Mouse (Mus musculus): Measurements from ENCODE around the gene Fam129a. TPM values are rescaled to one million over a fixed set of nuclear protein-coding genes. Genes with fewer than 3 reads are reported as not detected.

Gene Fam129a
- polyA plus RNA-seq, 1 experiment from 2014 or later, result 11.1 TPM

GRCm38 (mm10) chr1:151564377-151564776, 6.6 kb upstream of the Fam129a start:
- Histone ChIP-seq H3K4me1 (no peaks in the 10 kb centered on the region), H3K36me3 (no peaks in the 10 kb centered on the region), H3K27me3 (peaks cover 2% of the 10 kb centered on the region; the same call in 1 of the 2 replicates), H3K4me2 (replicated peaks) (no peak overlapping the region), H3K9me3 (no peaks in the 10 kb centered on the region), H3K27ac (no peak overlapping the region), H3K9ac (no peak overlapping the region), H3K4me3 (no peak overlapping the region)
- ATAC-seq (ENCODE audit: low FRiP score, low read depth), result peak; percentile 87
- WGBS, result 15% methylated on average over 12 of the region's 12 CpGs

- no peak for ATAC-seq (ENCODE audit: low FRiP score, low read depth)
- 72% methylated on average over 7 of the region's 7 CpGs for WGBS
Observed at GRCm38 (mm10) chr1:151568682-151569081, 2.3 kb upstream of the Fam129a start.

DNA sequence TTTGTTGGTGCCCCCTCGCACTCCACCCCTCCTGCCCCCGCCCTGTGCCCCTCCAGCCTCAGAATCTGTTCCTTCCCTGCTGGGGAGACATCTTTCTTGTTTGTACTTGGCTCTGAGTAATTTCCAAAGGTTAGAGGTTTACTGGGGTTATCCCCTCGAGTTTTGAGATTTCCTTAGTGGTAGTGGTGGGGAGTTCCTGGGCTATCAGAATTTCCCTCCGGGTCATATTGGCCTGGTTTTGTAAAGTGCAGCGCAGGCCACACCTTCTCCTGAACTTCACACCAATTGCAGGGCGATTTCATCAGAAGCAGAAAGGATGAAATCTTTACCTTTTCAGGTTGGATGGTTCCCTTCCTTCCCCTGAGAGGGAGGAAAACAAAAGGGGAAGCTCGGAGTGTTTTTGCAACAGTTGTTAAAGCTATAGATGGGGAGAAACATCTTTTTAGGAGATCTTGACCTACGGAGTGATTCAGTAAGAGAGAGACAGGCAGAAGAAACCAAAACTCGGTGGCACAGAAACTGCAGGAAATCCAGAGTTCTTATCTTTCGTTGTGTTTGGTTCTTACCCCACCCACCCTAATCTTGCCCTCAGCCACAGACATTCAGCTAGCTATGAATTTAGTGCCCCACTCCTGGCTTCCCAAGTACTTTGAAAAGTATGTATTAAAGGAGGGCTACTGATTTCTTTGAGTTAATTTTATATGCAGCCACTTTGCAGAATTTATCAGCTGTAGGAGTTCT, 1.0 kb downstream of the Fam129a start:
- Histone ChIP-seq H3K4me1 (peaks cover 17% of the 10 kb centered on the region), H3K36me3 (no peaks in the 10 kb centered on the region), H3K9ac (peak overlapping the region; percentile 66), H3K27ac (no peak overlapping the region), H3K4me3 (peak overlapping the region; percentile 54), H3K27me3 (peaks cover 39% of the 10 kb centered on the region), H3K9me3 (no peaks in the 10 kb centered on the region), H3K4me2 (replicated peaks) (peak overlapping the region; percentile 90)
- 25% methylated on average over 10 of the region's 10 CpGs for WGBS
- no peak for ATAC-seq (ENCODE audit: low FRiP score, low read depth)

More at GRCm38 (mm10) chr1:151568682-151569081, 2.3 kb upstream of the Fam129a start:
- no peak overlapping the region for H3K9ac ChIP-seq
- peaks cover 39% of the 10 kb centered on the region for H3K27me3 ChIP-seq
- peaks cover 13% of the 10 kb centered on the region for H3K4me1 ChIP-seq
- H3K4me3 ChIP-seq, result no peak overlapping the region
- no peaks in the 10 kb centered on the region for H3K9me3 ChIP-seq
- no peak overlapping the region for H3K4me2 ChIP-seq (replicated peaks)
- H3K36me3 ChIP-seq, result no peaks in the 10 kb centered on the region
- H3K27ac ChIP-seq, result no peak overlapping the region

DNA sequence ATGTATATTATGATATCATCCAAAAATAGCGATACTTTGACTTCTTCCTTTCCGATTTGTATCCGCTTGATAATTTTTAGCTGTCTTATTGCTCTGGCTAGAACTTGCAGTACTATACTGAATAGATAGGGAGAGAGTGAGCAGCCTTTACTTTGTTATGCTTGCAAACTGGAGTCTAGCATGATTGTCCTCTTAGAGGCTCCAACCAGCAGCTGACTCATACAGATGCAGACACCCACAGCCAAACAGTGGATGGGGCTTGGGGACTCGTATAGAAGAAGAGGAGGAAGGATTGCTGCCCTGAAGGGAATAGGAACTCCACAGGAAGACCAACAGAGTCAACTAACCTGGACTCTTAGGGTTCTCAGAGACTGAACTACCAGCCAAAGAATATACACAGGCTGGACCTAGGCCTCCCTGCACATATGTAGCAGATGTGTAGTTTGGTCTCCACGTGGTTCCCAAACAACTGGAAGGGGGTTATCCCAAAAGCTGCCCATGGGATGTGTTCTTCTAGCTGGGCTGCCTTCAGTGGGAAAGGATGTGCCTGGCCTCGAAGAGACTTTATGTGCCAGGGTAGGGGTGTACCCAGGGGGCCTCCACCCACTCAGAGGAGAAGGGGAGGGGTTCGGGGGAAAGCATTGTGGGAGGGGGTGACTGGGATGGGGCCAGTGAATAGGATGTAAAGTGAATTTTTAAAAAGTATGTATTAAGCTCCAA, 1.8 kb downstream of the Fam129a start:
- 76% methylated on average over 7 of the region's 7 CpGs for WGBS
- no peak overlapping the region for H3K9ac ChIP-seq
- H3K4me3 ChIP-seq, result no peak overlapping the region
- no peaks in the 10 kb centered on the region for H3K36me3 ChIP-seq
- ATAC-seq (ENCODE audit: low FRiP score, low read depth), result no peak
- H3K27ac ChIP-seq, result no peak overlapping the region
- peaks cover 39% of the 10 kb centered on the region for H3K27me3 ChIP-seq
- H3K4me2 ChIP-seq (replicated peaks), result peak overlapping the region; percentile 27
- peaks cover 17% of the 10 kb centered on the region for H3K4me1 ChIP-seq
- H3K9me3 ChIP-seq, result no peaks in the 10 kb centered on the region

GRCm38 (mm10) chr1:151580200-151580982, 9.4 kb downstream of the Fam129a start:
- Histone ChIP-seq H3K27ac (peak overlapping the region; percentile 48; the same call in 1 of the 2 replicates), H3K4me3 (no peak overlapping the region), H3K4me2 (replicated peaks) (no peak overlapping the region), H3K9me3 (no peaks in the 10 kb centered on the region), H3K4me1 (peaks cover 16% of the 10 kb centered on the region), H3K9ac (no peak overlapping the region), H3K36me3 (no peaks in the 10 kb centered on the region), H3K27me3 (no peaks in the 10 kb centered on the region)
- peak; percentile 68 for ATAC-seq (ENCODE audit: low FRiP score, low read depth)
- WGBS, result 42% methylated on average over 8 of the region's 8 CpGs

GRCm38 (mm10) chr1:151581454-151581853, 10.5 kb downstream of the Fam129a start:
- Histone ChIP-seq H3K36me3 (no peaks in the 10 kb centered on the region), H3K9me3 (no peaks in the 10 kb centered on the region), H3K27ac (no peak overlapping the region), H3K27me3 (no peaks in the 10 kb centered on the region), H3K4me2 (replicated peaks) (no peak overlapping the region), H3K4me1 (peaks cover 16% of the 10 kb centered on the region), H3K4me3 (no peak overlapping the region), H3K9ac (no peak overlapping the region)
- no peak for ATAC-seq (ENCODE audit: low FRiP score, low read depth)
- 73% methylated on average over 6 of the region's 6 CpGs for WGBS

- no peaks in the 10 kb centered on the region for H3K36me3 ChIP-seq
Observed at GRCm38 (mm10) chr1:151581977-151582376, 11.0 kb downstream of the Fam129a start.

DNA sequence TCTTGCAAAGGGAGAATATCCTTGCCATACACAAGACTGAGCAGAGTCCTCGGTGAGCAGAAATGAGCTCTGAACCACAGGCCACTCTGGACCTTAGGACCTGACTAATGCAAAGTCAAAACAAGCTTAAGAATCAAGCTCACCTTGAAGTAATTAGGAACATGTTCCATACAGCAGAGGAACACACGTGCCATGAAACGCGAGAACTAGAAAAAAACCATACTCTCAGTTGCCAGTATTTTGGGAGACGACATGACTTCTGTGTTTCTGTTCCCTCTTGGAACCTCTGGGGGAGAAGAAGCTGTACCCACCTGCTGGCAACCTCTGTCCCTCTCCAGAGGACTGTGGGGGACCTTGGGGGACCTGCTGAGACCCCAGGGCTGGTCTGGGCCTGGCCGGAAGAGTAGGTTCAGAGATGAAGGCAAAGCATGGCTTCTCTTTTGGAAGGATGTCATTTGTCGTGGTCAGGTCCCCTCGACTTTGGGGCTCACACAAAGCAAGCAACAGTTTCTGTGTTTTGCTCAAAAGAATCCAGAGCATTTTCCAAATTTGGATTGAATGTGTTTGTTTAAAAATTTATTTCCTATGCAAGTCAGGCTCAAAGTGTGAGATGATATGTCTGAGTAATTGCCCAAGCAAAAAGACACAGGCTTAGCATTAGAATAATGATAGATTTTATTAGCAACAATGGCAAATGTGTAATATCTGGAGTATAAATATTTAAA, 12.6 kb downstream of the Fam129a start:
- no peaks in the 10 kb centered on the region for H3K36me3 ChIP-seq
- no peak overlapping the region for H3K9ac ChIP-seq
- H3K27me3 ChIP-seq, result no peaks in the 10 kb centered on the region
- 53% methylated on average over 8 of the region's 8 CpGs for WGBS
- ATAC-seq (ENCODE audit: low FRiP score, low read depth), result no peak
- H3K27ac ChIP-seq, result no peak overlapping the region
- H3K4me1 ChIP-seq, result peaks cover 16% of the 10 kb centered on the region
- no peak overlapping the region for H3K4me2 ChIP-seq (replicated peaks)
- no peaks in the 10 kb centered on the region for H3K9me3 ChIP-seq
- H3K4me3 ChIP-seq, result no peak overlapping the region

More at GRCm38 (mm10) chr1:151581977-151582376, 11.0 kb downstream of the Fam129a start:
- H3K27me3 ChIP-seq, result no peaks in the 10 kb centered on the region
- no peak overlapping the region for H3K27ac ChIP-seq
- no peaks in the 10 kb centered on the region for H3K9me3 ChIP-seq
- no peak overlapping the region for H3K4me3 ChIP-seq
- 75% methylated on average over 4 of the region's 4 CpGs for WGBS
- H3K4me2 ChIP-seq (replicated peaks), result no peak overlapping the region
- no peak for ATAC-seq (ENCODE audit: low FRiP score, low read depth)
- H3K9ac ChIP-seq, result no peak overlapping the region
- H3K4me1 ChIP-seq, result peaks cover 16% of the 10 kb centered on the region

- Histone ChIP-seq H3K27me3 (no peaks in the 10 kb centered on the region), H3K4me3 (no peak overlapping the region), H3K27ac (no peak overlapping the region), H3K4me1 (peaks cover 16% of the 10 kb centered on the region), H3K9me3 (no peaks in the 10 kb centered on the region), H3K4me2 (replicated peaks) (no peak overlapping the region), H3K36me3 (no peaks in the 10 kb centered on the region), H3K9ac (no peak overlapping the region)
- ATAC-seq (ENCODE audit: low FRiP score, low read depth), result no peak
- WGBS, result 58% methylated on average over 1 of the region's 1 CpGs
Observed at GRCm38 (mm10) chr1:151584182-151584471, 13.1 kb downstream of the Fam129a start.

DNA sequence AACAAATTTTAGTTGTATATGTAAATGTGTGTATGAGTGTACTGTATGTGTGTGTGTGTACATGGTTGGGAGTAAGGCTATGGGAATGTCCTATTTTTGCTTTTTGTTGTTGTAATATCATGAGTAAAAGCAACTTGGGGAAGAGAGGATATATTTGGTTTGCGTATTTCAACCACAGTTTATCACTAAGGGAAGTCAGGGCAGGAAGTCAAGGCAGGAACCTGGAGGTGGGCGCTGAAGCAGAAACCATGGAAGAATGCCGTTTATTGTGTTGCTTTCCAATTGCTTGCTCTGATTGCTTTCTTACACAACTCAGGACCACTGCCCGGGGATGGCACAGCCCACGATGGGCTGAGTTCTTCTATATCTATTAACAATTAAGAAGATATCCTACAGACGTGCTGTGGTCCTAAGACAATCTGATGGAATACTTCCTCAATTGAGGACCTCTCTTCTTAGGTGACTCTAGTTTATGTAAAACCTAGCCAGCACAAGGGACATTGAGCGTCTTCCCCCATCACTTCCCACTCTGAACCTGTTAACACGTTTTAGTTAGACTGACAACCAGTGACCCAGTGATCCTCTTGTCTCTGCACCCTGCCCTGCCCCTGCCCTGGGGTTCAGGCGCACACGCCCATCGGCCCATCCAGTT, 13.7 kb downstream of the Fam129a start:
- Histone ChIP-seq H3K4me2 (replicated peaks) (no peak overlapping the region), H3K9ac (no peak overlapping the region), H3K36me3 (no peaks in the 10 kb centered on the region), H3K27me3 (no peaks in the 10 kb centered on the region), H3K9me3 (no peaks in the 10 kb centered on the region), H3K27ac (no peak overlapping the region), H3K4me1 (peaks cover 16% of the 10 kb centered on the region), H3K4me3 (no peak overlapping the region)
- 83% methylated on average over 11 of the region's 11 CpGs for WGBS
- ATAC-seq (ENCODE audit: low FRiP score, low read depth), result no peak

DNA sequence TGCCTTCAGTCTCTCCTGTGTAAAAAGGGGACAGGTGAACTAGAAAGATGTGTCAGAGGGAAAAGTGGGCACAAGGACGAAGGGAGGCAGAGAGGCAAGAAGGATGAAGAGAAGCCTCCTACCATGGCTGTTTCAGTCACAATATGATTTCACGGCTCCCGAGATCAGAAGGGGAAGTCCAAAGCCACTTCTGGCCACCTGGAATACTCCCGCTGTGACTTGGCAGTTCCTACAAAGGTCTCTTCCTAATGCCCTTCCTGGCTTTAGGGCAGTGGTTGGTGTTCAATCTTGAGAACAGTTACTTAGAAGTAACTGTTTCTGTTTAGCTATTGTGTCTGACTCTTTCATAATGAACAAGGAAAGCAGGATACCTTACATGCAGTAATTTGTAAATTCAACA, 14.7 kb downstream of the Fam129a start:
- Histone ChIP-seq H3K9ac (no peak overlapping the region), H3K27me3 (no peaks in the 10 kb centered on the region), H3K4me2 (replicated peaks) (no peak overlapping the region), H3K36me3 (no peaks in the 10 kb centered on the region), H3K9me3 (no peaks in the 10 kb centered on the region), H3K27ac (no peak overlapping the region), H3K4me1 (peaks cover 10% of the 10 kb centered on the region; the same call in 1 of the 2 replicates), H3K4me3 (no peak overlapping the region)
- 64% methylated on average over 4 of the region's 4 CpGs for WGBS
- ATAC-seq (ENCODE audit: low FRiP score, low read depth), result no peak

Data from limb, embryonic 13.5 days (tissue).